Comparison of ENCODE assay signal across 8 mouse cellular contexts in the genomic region with DNA sequence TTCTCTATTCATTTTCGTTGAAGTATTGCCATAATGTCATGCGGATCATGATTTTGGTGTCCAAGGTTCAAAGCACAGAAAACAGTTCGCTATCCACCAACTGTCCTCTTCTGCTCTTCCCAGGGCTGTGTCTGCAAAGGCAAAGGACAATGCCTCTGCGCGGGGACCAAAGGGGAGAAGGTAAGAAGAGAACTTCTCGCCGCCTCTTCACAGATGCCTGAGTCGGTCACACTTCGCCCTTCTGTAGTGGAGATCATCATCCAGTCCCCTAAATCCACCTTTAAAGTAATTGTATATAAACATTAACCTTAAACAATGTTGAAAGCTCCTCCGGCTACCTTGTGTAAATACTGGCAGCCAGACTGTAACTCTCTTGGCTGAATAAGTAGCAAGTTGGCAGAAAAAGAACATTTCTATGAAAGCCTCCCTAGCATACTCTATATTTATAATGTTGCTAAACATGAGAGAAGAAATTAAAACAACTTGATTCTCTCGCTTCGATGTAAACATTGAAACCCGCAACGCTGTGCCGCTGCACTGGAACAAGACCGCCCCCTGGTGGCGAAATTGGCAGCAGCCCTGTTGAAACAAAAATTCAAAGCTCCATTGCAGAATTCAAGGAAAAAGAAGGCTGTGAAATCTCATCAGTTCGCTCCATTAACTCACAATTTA. TPM values are rescaled to one million over a fixed set of nuclear protein-coding genes. Genes with fewer than 3 reads are reported as not detected.
A peak's percentile ranks its signal among the peaks of the same experiment; 100 is the strongest.
DNase-seq lines count a peak whose midpoint lies in the region; ATAC-seq and TF ChIP-seq lines count a peak whose summit lies in the region.

No protein-coding gene starts in this region.

- 19% methylated on average over 18 of the region's 18 CpGs for WGBS in kidney, adult 2 months
- 39% methylated on average over 18 of the region's 18 CpGs for WGBS in limb, embryonic 11.5 days
- 41% methylated on average over 18 of the region's 18 CpGs for WGBS in midbrain, embryonic 15.5 days

- H3K27ac ChIP-seq in kidney, adult 2 months (ENCODE audit: insufficient read depth, low read depth, low read length): peak overlapping the region; percentile 26; the same call in 1 of the 2 replicates
- no peak overlapping the region for H3K27ac ChIP-seq in limb, embryonic 11.5 days (replicated peaks; ENCODE audit: low read depth, low read length)
- no peak overlapping the region for H3K27ac ChIP-seq in midbrain, embryonic 15.5 days

- H3K4me1 ChIP-seq in kidney, adult 2 months (ENCODE audit: control insufficient read depth, insufficient read depth, low read length): peaks cover 22% of the 10 kb centered on the region
- no peaks in the 10 kb centered on the region for H3K4me1 ChIP-seq in limb, embryonic 11.5 days (ENCODE audit: control insufficient read depth, insufficient read depth, low read length)
- H3K4me1 ChIP-seq in midbrain, embryonic 15.5 days: peaks cover 3% of the 10 kb centered on the region; the same call in 1 of the 2 replicates

- peaks cover 8% of the 10 kb centered on the region for H3K36me3 ChIP-seq in kidney, adult 2 months (ENCODE audit: control insufficient read depth, insufficient read depth, low read length)
- no peaks in the 10 kb centered on the region for H3K36me3 ChIP-seq in limb, embryonic 11.5 days (ENCODE audit: control insufficient read depth, insufficient read depth, low read length)
- H3K36me3 ChIP-seq in midbrain, embryonic 15.5 days (replicated peaks): no peaks in the 10 kb centered on the region

- TF ChIP-seq CTCF in kidney, adult 2 months (conservative IDR thresholded peaks at IDR 0.05; ENCODE audit: insufficient read depth, insufficient read length, low read depth, low read length): peak; percentile 88

- H3K4me2 ChIP-seq in limb, embryonic 11.5 days (ENCODE audit: low read depth, severe bottlenecking): peak overlapping the region; percentile 2; the same call in 1 of the 2 replicates
- H3K4me2 ChIP-seq in midbrain, embryonic 15.5 days: peak overlapping the region; percentile 46

- intact Hi-C loops in heart, postnatal 25 days (cut with DNase I): loop anchor here (1.0 kb wide), 1 partner anchor 69 kb away; no protein-coding TSS in a partner anchor

- no peak for ATAC-seq in limb, embryonic 11.5 days (ENCODE audit: insufficient number of reproducible peaks, low FRiP score, low TSS enrichment, low read depth)
- ATAC-seq in midbrain, embryonic 15.5 days (replicated peaks): peak; percentile 58; the same call in 1 of the 2 replicates

- no peak overlapping the region for H3K9ac ChIP-seq in limb, embryonic 11.5 days (ENCODE audit: low read length)
- 0 out of 2 replicates have a peak overlapping the region, but pooled peaks have one; percentile 10 for H3K9ac ChIP-seq in midbrain, embryonic 15.5 days

- TF ChIP-seq POLR2A in kidney, adult 2 months (IDR thresholded peaks at IDR 0.05; ENCODE audit: low read depth, low read length): no peak

- no peak overlapping the region for H3K4me3 ChIP-seq in kidney, adult 2 months (ENCODE audit: insufficient read depth, low read depth, low read length)
- H3K4me3 ChIP-seq in limb, embryonic 11.5 days (ENCODE audit: low read depth, low read length): no peak overlapping the region
- H3K4me3 ChIP-seq in midbrain, embryonic 15.5 days: peak overlapping the region; percentile 20; the same call in 1 of the 2 replicates

- H3K27me3 ChIP-seq in kidney, adult 2 months (replicated peaks; ENCODE audit: control insufficient read depth, insufficient read depth, low read length): no peaks in the 10 kb centered on the region
- no peaks in the 10 kb centered on the region for H3K27me3 ChIP-seq in limb, embryonic 11.5 days (ENCODE audit: control insufficient read depth, insufficient read depth, low read length)
- no peaks in the 10 kb centered on the region for H3K27me3 ChIP-seq in midbrain, embryonic 15.5 days (replicated peaks)

- no peaks in the 10 kb centered on the region for H3K9me3 ChIP-seq in limb, embryonic 11.5 days (ENCODE audit: control insufficient read depth, low read length)
- no peaks in the 10 kb centered on the region for H3K9me3 ChIP-seq in midbrain, embryonic 15.5 days

- DNase-seq in heart, adult 11 months: peak; percentile 77
- DNase-seq in heart, postnatal 25 days (ENCODE audit: low spot score): no peak
- peak; percentile 81 for DNase-seq in embryo, embryonic 10 days (ENCODE audit: low spot score)
- peak; percentile 20 for DNase-seq in gastrocnemius, postnatal 25 days
- peak; percentile 72 for DNase-seq in kidney, adult 2 months
- DNase-seq in limb, embryonic 11.5 days (ENCODE audit: low spot score): peak; percentile 88
- peak; percentile 66 to 85 for DNase-seq in spleen, postnatal 10 days (ENCODE audit: low spot score in 2 of 2)

RNA-seq across cellular contexts. Expression of a gene that starts 54.7 kb away (rescaled TPM):
- total RNA-seq in heart, postnatal 25 days (2021): 1 to 10 TPM; 3.3 to 3.7 TPM
- 1 to 10 TPM; 1.0 to 1.3 TPM for total RNA-seq in gastrocnemius, postnatal 25 days (2021)
- polyA plus RNA-seq in kidney, adult 2 months (2012; rRNA removed): 57.7 and 78.6 TPM in 2 replicates
- polyA plus RNA-seq in limb, embryonic 11.5 days (2014; fragmentation: Nextera tagmentation; extraction: Ambion mirVana): 0.03 and 0.06 TPM in 2 replicates
- polyA plus RNA-seq in midbrain, embryonic 15.5 days (2015; fragmentation: Nextera tagmentation; extraction: Ambion mirVana): 0.19 and 0.25 TPM in 2 replicates

RNA-seq across cellular contexts. Expression of a gene that starts 54.8 kb away (rescaled TPM):
- 10 to 100 TPM in 1 of 2 experiments, 1 to 10 TPM in 1; 9.6 to 10.5 TPM for total RNA-seq in heart, postnatal 25 days (2021)
- total RNA-seq in gastrocnemius, postnatal 25 days (2021): 1 to 10 TPM; 1.6 to 1.7 TPM
- polyA plus RNA-seq in kidney, adult 2 months (2012; rRNA removed): 29.4 and 32.7 TPM in 2 replicates
- polyA plus RNA-seq in limb, embryonic 11.5 days (2014; fragmentation: Nextera tagmentation; extraction: Ambion mirVana): 0.03 and 0.10 TPM in 2 replicates
- polyA plus RNA-seq in midbrain, embryonic 15.5 days (2015; fragmentation: Nextera tagmentation; extraction: Ambion mirVana): 0.09 and 0.13 TPM in 2 replicates

Comparison
In these comparisons a context has a peak if more than half of its experiments do, and no peak if none do; other contexts are left out.
1. RNA of a gene that starts 54.7 kb away (polyA plus RNA-seq): 57.7 to 78.6 TPM in kidney, adult 2 months; 0.19 to 0.25 TPM in midbrain, embryonic 15.5 days and 0.03 to 0.06 TPM in limb, embryonic 11.5 days; every median in the first group is over 10 times any median in the second.
2. RNA of a gene that starts 54.8 kb away (polyA plus RNA-seq): 29.4 to 32.7 TPM in kidney, adult 2 months; 0.09 to 0.13 TPM in midbrain, embryonic 15.5 days and 0.03 to 0.10 TPM in limb, embryonic 11.5 days; every median in the first group is over 10 times any median in the second.